Mouse (Mus musculus) layer of hippocampus, adult 8-10 months (tissue): ENCODE measurements around the gene Gm11595. TPM values are rescaled to one million over a fixed set of nuclear protein-coding genes. Genes with fewer than 3 reads are reported as not detected.
"Not testable (repeated sequence)": the region's sequence is repeated elsewhere in the genome, so short reads cannot be mapped to it uniquely, and the experiment has no call there.

Experiments
- DNase-seq, 2 experiments: peaks; one replicate each; pipeline ENCODE4 v3.0.0; 2022; ENCODE audit warnings: low spot score in 2 of 2
- total RNA-seq, 4 experiments: library from RNA; stranded (reverse); gene quantifications; 2 replicates each; pipeline ENCODE4 v1.2.4; 2022

Gm11595 gene
- total RNA-seq = not detected

DNA sequence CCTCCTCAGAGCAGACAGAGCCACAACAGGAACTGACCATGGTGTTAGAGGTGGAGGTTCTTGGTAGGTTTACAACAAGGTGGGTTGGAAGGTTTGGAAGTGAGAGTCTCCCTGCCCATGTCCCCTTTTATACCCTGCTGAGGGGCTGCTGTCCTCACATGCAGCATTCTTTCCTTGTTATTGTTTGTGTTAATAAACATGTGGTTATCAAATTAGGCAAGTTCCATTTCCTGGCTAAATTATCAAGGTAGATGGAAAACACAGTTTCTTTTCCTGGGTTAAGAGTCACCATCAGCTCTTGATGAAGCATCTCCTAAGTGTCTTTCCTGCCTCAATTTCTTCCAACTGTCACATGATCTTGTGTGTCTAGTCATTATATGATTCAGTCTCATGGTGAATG is at the start of gene Gm11595:
TSS of gene Gm11595 (minus strand) at position 101 of the 400 bp plus-strand sequence.
- DNase-seq = not testable (repeated sequence)

- not testable (repeated sequence) for DNase-seq
These were observed 42.9 kb upstream of the Gm11595 start, which contains the start of gene Gm11564 for GRCm38 (mm10) chr11:99815566-99815965. Gm11564 (minus strand) TSS chr11:99815666.

GRCm38 (mm10) chr11:99809792-99810191 is 37.1 kb upstream of the Gm11595 start, which contains the start of gene Krtap4-13:
Krtap4-13 (minus strand) TSS chr11:99809892.
- not testable (repeated sequence) for DNase-seq

DNA sequence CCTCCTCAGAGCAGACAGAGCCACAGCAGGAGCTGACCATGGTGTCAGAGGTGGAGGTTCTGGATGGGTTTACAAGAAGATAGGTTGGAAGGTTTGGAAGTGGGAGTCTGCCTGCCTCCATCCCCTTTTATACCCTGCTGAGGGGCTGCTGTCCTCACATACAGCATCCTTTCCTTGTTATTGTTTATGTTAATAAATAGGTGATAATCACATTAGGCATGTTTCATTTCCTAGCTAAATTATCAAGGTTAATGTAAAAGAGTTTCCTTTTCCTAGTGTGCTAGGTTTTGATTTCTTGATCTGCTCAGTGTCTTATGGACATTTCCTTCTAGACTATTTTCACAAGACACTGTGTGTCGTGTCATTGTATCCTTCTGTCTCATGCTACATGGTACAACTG is 31.6 kb upstream of the Gm11595 start, which contains the start of gene Gm11554:
TSS of gene Gm11554 (minus strand) at position 101 of the 400 bp plus-strand sequence.
- not testable (repeated sequence) for DNase-seq

DNA sequence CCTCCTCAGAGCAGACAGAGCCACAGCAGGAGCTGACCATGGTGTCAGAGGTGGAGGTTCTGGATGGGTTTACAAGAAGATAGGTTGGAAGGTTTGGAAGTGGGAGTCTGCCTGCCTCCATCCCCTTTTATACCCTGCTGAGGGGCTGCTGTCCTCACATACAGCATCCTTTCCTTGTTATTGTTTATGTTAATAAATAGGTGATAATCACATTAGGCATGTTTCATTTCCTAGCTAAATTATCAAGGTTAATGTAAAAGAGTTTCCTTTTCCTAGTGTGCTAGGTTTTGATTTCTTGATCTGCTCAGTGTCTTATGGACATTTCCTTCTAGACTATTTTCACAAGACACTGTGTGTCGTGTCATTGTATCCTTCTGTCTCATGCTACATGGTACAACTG is 26.1 kb upstream of the Gm11595 start, which contains the start of gene Gm11569:
TSS of gene Gm11569 (minus strand) at position 101 of the 400 bp plus-strand sequence.
- not testable (repeated sequence) for DNase-seq

- DNase-seq = no peak
These were observed 20.7 kb upstream of the Gm11595 start, which contains the start of gene Gm11596 for GRCm38 (mm10) chr11:99793367-99793766. Gm11596 (minus strand) TSS chr11:99793467.

DNA sequence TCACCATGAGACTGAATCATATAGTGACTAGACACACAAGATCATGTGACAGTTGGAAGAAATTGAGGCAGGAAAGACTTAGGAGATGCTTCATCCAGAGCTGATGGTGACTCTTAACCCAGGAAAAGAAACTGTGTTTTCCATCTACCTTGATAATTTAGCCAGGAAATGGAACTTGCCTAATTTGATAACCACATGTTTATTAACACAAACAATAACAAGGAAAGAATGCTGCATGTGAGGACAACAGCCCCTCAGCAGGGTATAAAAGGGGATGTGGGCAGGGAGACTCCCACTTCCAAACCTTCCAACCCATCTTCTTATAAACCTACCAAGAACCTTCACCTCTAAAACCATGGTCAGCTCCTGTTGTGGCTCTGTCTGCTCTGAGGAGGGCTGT is 12.2 kb upstream of the Gm11595 start, which contains the start of gene Krtap4-9:
TSS of gene Krtap4-9 (plus strand) at position 301 of the 400 bp plus-strand sequence.
- DNase-seq = not testable (repeated sequence)

DNA sequence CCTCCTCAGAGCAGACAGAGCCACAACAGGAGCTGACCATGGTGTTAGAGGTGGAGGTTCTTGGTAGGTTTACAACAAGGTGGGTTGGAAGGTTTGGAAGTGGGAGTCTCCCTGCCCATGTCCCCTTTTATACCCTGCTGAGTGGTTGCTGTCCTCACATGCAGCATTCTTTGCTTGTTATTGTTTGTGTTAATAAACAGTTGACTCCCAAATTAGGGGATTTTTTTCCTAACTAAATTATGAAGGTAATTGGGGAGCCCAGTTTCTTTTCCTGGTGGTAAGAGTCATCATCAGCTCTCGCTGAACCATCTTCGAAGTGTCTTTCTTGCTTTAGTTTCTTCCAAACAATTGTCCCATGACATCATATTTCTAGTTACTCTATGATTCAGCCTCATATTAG is 7.9 kb upstream of the Gm11595 start, which contains the start of gene Krtap4-8:
TSS of gene Krtap4-8 (minus strand) at position 101 of the 400 bp plus-strand sequence.
- DNase-seq = no peak

DNA sequence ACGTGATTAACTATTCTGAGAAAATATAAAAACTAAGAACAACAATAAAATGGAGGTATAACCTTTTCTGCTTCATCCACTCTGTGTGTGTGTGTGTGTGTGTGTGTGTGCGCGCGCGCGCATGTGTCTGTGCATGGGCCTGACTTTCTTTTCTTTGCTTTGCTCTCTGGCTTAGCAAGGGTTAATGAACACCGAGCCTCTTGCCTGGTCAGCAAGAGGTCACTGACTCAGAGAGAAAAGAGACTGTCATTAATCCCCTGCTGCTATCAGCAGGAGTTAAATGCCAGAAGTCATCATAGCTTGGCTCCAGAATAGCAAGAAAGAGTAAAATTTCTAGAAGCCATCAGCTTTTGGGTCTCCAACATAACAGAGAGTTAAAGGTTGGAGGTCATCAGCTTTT is 5.7 kb upstream of the Gm11595 start:
- DNase-seq = no peak

DNA sequence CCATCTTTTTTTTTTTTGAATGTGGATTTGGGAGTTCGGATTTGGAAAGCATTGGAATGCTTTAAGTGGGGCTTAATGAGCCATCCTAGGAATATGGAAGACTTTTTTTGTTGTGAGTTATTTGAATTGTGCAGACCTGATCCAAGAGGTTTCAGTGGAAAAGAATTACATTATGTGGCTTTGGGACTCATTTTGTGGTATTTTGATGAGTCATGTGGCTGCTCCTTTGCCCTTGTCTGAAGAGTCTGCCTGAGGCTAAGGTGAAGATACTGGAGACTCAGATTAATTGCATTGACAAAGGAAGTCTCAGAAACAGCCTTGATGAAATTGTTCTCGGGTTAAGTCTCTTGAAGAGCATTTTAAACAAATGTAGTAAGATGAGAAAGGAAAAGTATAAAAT is 4.3 kb downstream of the Gm11595 start:
- DNase-seq = no peak

DNA sequence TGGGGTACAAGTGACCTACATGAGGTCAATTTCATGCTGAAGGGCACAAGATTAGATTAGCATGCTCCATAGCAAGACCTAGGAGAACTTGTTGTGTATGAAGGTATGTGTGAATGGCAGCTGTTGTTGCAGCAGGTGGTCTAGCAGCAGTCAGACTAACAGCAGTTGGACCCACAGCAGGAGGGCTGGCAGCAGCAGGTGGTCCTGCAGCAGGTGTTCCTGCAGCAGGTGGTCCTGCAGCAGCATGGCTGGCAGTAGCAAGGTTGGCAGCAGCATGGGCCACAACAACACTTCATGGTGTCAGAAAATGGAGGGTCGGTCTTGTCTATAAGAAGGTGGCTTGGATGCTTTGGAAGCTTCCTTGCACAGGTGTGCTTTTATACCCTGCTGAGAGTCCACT is 13.8 kb downstream of the Gm11595 start:
- no peak for DNase-seq

- DNase-seq = no peak
These were observed 28.7 kb downstream of the Gm11595 start for GRCm38 (mm10) chr11:99743985-99744384.

GRCm38 (mm10) chr11:99734190-99734589 is 38.5 kb downstream of the Gm11595 start, which contains the start of gene Gm14180:
Gm14180 (minus strand) TSS chr11:99734290.
- DNase-seq = no peak

DNA sequence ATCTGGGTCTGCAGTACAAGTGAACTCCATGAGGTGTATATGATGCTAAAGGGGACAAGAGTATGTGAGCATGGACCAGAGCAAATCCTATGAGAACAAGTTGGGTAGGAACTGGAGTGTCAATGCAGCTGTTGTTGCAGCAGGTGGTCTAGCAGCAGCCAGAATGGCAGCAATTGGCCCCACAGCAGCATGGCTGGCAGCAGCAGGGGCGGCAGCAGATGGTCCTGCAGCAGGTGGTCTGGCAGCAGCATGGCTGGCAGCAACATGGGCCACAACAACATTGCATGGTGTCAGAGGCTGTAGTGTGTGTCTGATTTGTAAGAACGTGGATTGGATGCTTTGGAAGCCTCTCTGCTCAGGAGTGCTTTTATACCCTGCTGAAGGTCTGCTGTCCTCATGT is 48.7 kb downstream of the Gm11595 start:
- no peak for DNase-seq

Other genes starting within 250 kb of the Gm11595 start
- not detected for gene Krt40, start 229.8 kb downstream of the Gm11595 start, total RNA-seq
- gene Krtap3-3, start 222.0 kb downstream of the Gm11595 start, total RNA-seq = not detected
- gene Krtap3-2, start 216.1 kb downstream of the Gm11595 start, total RNA-seq = not detected
- gene Gm11939, start 213.4 kb downstream of the Gm11595 start, total RNA-seq = not detected
- gene Krtap3-1, start 206.3 kb downstream of the Gm11595 start, total RNA-seq = not detected
- gene Krtap1-5, start 191.9 kb downstream of the Gm11595 start, total RNA-seq = not detected
- not detected for gene Krtap1-4, start 189.3 kb downstream of the Gm11595 start, total RNA-seq
- gene Krtap1-3, start 181.6 kb downstream of the Gm11595 start, total RNA-seq = not detected
- not detected for gene Krtap9-3, start 174.8 kb downstream of the Gm11595 start, total RNA-seq
- gene Gm11938, start 169.6 kb downstream of the Gm11595 start, total RNA-seq = not detected
- gene Gm11937, start 162.7 kb downstream of the Gm11595 start, total RNA-seq = not detected
- gene Krtap2-4, start 158.1 kb downstream of the Gm11595 start, total RNA-seq = not detected
- gene Gm11562, start 152.5 kb downstream of the Gm11595 start, total RNA-seq = not detected
- not detected for gene Krtap4-1, start 144.7 kb downstream of the Gm11595 start, total RNA-seq
- gene Krtap4-2, start 137.8 kb downstream of the Gm11595 start, total RNA-seq = not detected
- gene Krtap4-7, start 128.8 kb downstream of the Gm11595 start, total RNA-seq = not detected
- not detected for gene Gm11555, start 122.7 kb downstream of the Gm11595 start, total RNA-seq
- gene Gm11563, start 114.0 kb downstream of the Gm11595 start, total RNA-seq = not detected
- gene Krtap4-6, start 107.0 kb downstream of the Gm11595 start, total RNA-seq = not detected
- not detected for gene Gm14190, start 82.2 kb downstream of the Gm11595 start, total RNA-seq
- not detected for gene Gm14180, start 38.6 kb downstream of the Gm11595 start, total RNA-seq
- not detected for gene Krtap4-8, start 7.8 kb upstream of the Gm11595 start, total RNA-seq
- gene Krtap4-9, start 12.3 kb upstream of the Gm11595 start, total RNA-seq = not detected
- gene Gm11596, start 20.6 kb upstream of the Gm11595 start, total RNA-seq = not detected
- not detected for gene Gm11569, start 26.0 kb upstream of the Gm11595 start, total RNA-seq
- not detected for gene Gm11554, start 31.5 kb upstream of the Gm11595 start, total RNA-seq
- not detected for gene Krtap4-13, start 37.0 kb upstream of the Gm11595 start, total RNA-seq
- gene Gm11564, start 42.8 kb upstream of the Gm11595 start, total RNA-seq = not detected
- not detected for gene 2300003K06Rik, start 65.2 kb upstream of the Gm11595 start, total RNA-seq
- not detected for gene Krtap4-16, start 78.7 kb upstream of the Gm11595 start, total RNA-seq
- gene Gm11568, start 85.0 kb upstream of the Gm11595 start, total RNA-seq = not detected
- not detected for gene Gm11559, start 91.6 kb upstream of the Gm11595 start, total RNA-seq
- not detected for gene Krtap9-1, start 100.5 kb upstream of the Gm11595 start, total RNA-seq
- gene Gm11567, start 106.3 kb upstream of the Gm11595 start, total RNA-seq = not detected
- gene Krtap31-1, start 135.0 kb upstream of the Gm11595 start, total RNA-seq = not detected
- gene Gm11565, start 141.8 kb upstream of the Gm11595 start, total RNA-seq = not detected
- not detected for gene Krtap31-2, start 163.4 kb upstream of the Gm11595 start, total RNA-seq
- not detected for gene Krtap9-5, start 175.6 kb upstream of the Gm11595 start, total RNA-seq
- not detected for gene Krtap29-1, start 206.1 kb upstream of the Gm11595 start, total RNA-seq
- gene Krtap16-1, start 213.7 kb upstream of the Gm11595 start, total RNA-seq = not detected
- not detected for gene Krtap17-1, start 221.1 kb upstream of the Gm11595 start, total RNA-seq
- not detected for gene Krt33a, start 243.3 kb upstream of the Gm11595 start, total RNA-seq